Mouse (Mus musculus): ENCODE data around the gene Tspyl2.

GRCm38 (mm10) chrX:152368397-152369273 is 26.4 kb upstream of the Tspyl2 start, which contains the start of gene Gpr173:
- TF ChIP-seq CTCF (IDR thresholded peaks at IDR 0.05; ENCODE audit: low read depth, low read length) (no peak), POLR2A (IDR thresholded peaks at IDR 0.05; ENCODE audit: borderline replicate concordance, low read depth, low read length) (no peak)

Measured in bone marrow macrophage, adult 2 months (primary cell).